Mouse (Mus musculus): Measurements from ENCODE around the gene Tomm40.
A peak's percentile ranks its signal among the peaks of the same experiment; 100 is the strongest.

Tomm40 gene

GRCm38 (mm10) chr7:19744590-19745385, 29.6 kb upstream of the Tomm40 start:
- no peak for DNase-seq (ENCODE audit: low spot score in 2 of 2)

- no peak for DNase-seq (ENCODE audit: low spot score in 2 of 2)
These were observed 28.6 kb upstream of the Tomm40 start for GRCm38 (mm10) chr7:19743791-19744190.

- DNase-seq (ENCODE audit: low spot score in 2 of 2) = no peak
These were observed 27.2 kb upstream of the Tomm40 start for GRCm38 (mm10) chr7:19742468-19742867.

- DNase-seq (ENCODE audit: low spot score in 2 of 2) = peak in 1 of 2 experiments; percentile 54
These were observed 26.2 kb upstream of the Tomm40 start for GRCm38 (mm10) chr7:19741329-19742031.

- no peak for DNase-seq (ENCODE audit: low spot score in 2 of 2)
These were observed 25.0 kb upstream of the Tomm40 start for GRCm38 (mm10) chr7:19740269-19740668.

GRCm38 (mm10) chr7:19738771-19739170, 23.5 kb upstream of the Tomm40 start:
- no peak for DNase-seq (ENCODE audit: low spot score in 2 of 2)

GRCm38 (mm10) chr7:19736389-19737057, 21.3 kb upstream of the Tomm40 start:
- DNase-seq (ENCODE audit: low spot score in 2 of 2) = no peak

GRCm38 (mm10) chr7:19734178-19734666, 19.0 kb upstream of the Tomm40 start:
- DNase-seq (ENCODE audit: low spot score in 2 of 2) = no peak

- no peak for DNase-seq (ENCODE audit: low spot score in 2 of 2)
These were observed 11.3 kb upstream of the Tomm40 start for GRCm38 (mm10) chr7:19726541-19726940.

- peak in 1 of 2 experiments; percentile 69 for DNase-seq (ENCODE audit: low spot score in 2 of 2)
These were observed 8.9 kb upstream of the Tomm40 start for GRCm38 (mm10) chr7:19724167-19724566.

- DNase-seq (ENCODE audit: low spot score in 2 of 2) = no peak
These were observed 7.5 kb upstream of the Tomm40 start for GRCm38 (mm10) chr7:19722754-19723195.

GRCm38 (mm10) chr7:19719200-19719599, 4.0 kb upstream of the Tomm40 start:
- no peak for DNase-seq (ENCODE audit: low spot score in 2 of 2)

GRCm38 (mm10) chr7:19718297-19718952, 3.2 kb upstream of the Tomm40 start:
- no peak for DNase-seq (ENCODE audit: low spot score in 2 of 2)

- DNase-seq (ENCODE audit: low spot score in 2 of 2) = no peak
These were observed 2.1 kb upstream of the Tomm40 start for GRCm38 (mm10) chr7:19717346-19717745.

- no peak for DNase-seq (ENCODE audit: low spot score in 2 of 2)
These were observed 1.6 kb upstream of the Tomm40 start for GRCm38 (mm10) chr7:19716822-19717221.

- no peak for DNase-seq (ENCODE audit: low spot score in 2 of 2)
These were observed 931 bp upstream of the Tomm40 start for GRCm38 (mm10) chr7:19716055-19716682.

- DNase-seq (ENCODE audit: low spot score in 2 of 2) = no peak
These were observed 402 bp downstream of the Tomm40 start for GRCm38 (mm10) chr7:19714836-19715235.

- DNase-seq (ENCODE audit: low spot score in 2 of 2) = no peak
These were observed 1.6 kb downstream of the Tomm40 start for GRCm38 (mm10) chr7:19713598-19713997.

GRCm38 (mm10) chr7:19713196-19713595, 2.0 kb downstream of the Tomm40 start:
- DNase-seq (ENCODE audit: low spot score in 2 of 2) = no peak

GRCm38 (mm10) chr7:19712414-19712813, 2.8 kb downstream of the Tomm40 start:
- no peak for DNase-seq (ENCODE audit: low spot score in 2 of 2)

- no peak for DNase-seq (ENCODE audit: low spot score in 2 of 2)
These were observed 4.6 kb downstream of the Tomm40 start for GRCm38 (mm10) chr7:19710650-19711049.

Measured in urinary bladder, postnatal 4 days (tissue).